Mouse (Mus musculus): ENCODE results near the gene Il1rl1. TPM values are rescaled to one million over a fixed set of nuclear protein-coding genes. Genes with fewer than 3 reads are reported as not detected.

Gene Il1rl1
- polyA plus RNA-seq (2016; fragmentation: Nextera tagmentation; extraction: Ambion mirVana): 0.08 TPM in 1 of 2 replicates, not detected in the other

DNA sequence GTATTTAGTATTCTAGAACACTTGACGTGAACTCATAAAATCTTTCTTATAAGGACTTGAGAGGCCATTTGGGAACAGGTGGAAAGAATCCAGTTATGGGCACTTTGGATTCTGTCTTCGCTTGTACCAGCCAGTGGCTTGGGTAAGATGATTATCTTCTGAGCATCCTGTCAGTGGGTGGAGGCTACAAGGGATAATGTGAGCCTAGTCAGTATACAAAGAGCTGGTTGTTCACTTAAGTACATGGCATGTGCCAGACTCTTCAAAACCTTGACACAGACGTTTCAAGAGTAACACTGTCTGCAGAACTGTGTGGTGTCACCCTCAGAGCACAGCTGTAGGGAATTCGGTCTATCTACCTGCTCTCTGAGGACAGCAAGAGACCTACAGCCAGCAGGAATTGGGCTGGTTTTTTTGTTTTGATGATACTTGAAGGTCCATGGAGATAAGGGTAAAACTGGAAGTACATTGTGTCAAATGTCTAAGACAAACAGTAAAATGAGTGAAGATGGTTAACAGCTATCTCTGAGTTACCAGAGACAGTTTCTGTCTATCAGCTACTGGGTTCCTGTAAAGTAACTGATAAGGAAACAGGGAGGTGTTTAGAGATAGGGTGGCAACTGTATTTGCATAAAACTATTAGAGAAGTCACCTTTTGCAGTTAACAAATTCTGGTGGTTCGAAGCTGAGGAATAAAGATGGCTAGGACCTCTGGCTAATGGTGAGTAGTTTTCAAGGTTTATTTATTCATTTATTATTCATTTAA lies at the start of gene Il1rl1:
Gene Il1rl1, plus strand, starts transcription at position 661 of the 766 bp plus-strand sequence.
- no peaks in the 10 kb centered on the region for H3K9me3 ChIP-seq
- H3K27ac ChIP-seq: no peak within 1 kb of the TSS
- WGBS: 77% methylated on average over 5 of the region's 5 CpGs
- H3K4me3 ChIP-seq (replicated peaks): no peak within 1 kb of the TSS
- H3K4me1 ChIP-seq: no peaks in the 10 kb centered on the region
- no peaks in the 10 kb centered on the region for H3K27me3 ChIP-seq
- no peak within 1 kb of the TSS for H3K9ac ChIP-seq
- no peaks in the 10 kb centered on the region for H3K36me3 ChIP-seq (replicated peaks)
- H3K4me2 ChIP-seq: no peak within 1 kb of the TSS
- ATAC-seq (ENCODE audit: low FRiP score): no peak

DNA sequence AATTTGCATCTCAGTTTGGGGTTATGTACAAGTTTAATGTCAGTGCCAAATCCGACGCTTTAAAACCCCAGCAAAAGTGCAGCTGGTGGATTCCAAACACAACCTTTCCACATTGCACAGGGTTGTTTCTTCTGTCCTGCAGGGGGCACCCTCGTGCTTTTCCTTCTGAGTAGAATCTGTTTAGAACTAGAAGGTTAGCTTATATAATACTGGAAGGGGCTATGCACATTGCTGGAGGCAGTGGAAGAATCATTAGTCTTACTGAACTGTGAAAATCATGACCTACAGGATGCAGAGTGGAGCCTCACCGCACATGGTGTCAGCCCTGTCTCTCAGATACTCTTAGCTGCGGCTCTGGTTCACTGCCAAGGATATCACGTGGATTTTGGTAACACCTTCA lies 49.3 kb upstream of the Il1rl1 start:
- ATAC-seq (ENCODE audit: low FRiP score): no peak

DNA sequence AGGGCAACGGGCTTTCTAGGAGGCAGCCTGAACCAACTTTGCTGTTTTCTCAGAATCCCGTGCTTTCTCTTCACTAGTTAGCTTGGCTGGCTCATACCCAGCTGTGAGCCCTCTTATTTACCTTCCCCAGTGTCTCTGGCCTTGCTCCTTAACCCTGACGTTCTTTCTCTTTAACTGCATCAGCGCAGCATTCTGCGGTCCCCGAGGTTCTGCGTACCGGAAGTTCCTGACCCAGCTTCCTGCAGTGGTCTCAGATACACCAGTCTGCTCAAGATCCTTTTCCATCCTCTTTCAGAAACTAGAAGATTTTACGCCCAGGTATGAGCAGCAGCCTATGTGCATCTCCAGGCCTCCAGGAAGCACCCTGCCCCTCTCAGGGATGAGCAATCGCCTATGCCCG lies 48.4 kb upstream of the Il1rl1 start:
- Histone ChIP-seq H3K36me3 (replicated peaks) (no peaks in the 10 kb centered on the region), H3K4me3 (replicated peaks) (no peak overlapping the region), H3K27ac (no peak overlapping the region), H3K4me2 (no peak overlapping the region), H3K27me3 (no peaks in the 10 kb centered on the region), H3K9ac (no peak overlapping the region), H3K4me1 (no peaks in the 10 kb centered on the region), H3K9me3 (no peaks in the 10 kb centered on the region)
- 86% methylated on average over 11 of the region's 11 CpGs for WGBS
- ATAC-seq (ENCODE audit: low FRiP score): no peak

More for the DNA sequence above, 49.3 kb upstream of the Il1rl1 start:
- Histone ChIP-seq H3K27ac (no peak overlapping the region), H3K9me3 (no peaks in the 10 kb centered on the region), H3K4me1 (no peaks in the 10 kb centered on the region), H3K4me3 (replicated peaks) (no peak overlapping the region), H3K36me3 (replicated peaks) (no peaks in the 10 kb centered on the region), H3K9ac (no peak overlapping the region), H3K27me3 (no peaks in the 10 kb centered on the region), H3K4me2 (no peak overlapping the region)
- WGBS: 61% methylated on average over 6 of the region's 6 CpGs

DNA sequence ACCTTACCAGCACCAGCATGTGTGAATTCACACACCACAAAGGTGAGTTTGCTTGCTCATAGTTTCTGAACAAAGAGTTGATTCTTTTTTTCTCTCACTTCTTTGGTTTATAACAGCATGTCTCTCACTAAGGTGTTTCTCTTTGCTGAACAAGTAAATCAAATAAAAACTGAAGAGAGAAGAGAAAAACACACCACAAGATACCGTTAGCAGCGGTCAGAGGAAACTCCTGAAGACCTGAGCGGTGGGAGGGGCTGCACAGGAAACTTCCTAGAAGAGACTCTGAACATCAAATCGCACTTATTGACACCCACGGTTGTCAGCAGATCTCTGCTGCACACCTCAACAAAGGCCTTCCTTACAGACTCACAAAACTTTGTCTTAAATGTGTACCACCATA lies 46.5 kb upstream of the Il1rl1 start:
- H3K4me2 ChIP-seq: no peak overlapping the region
- ATAC-seq (ENCODE audit: low FRiP score): no peak
- H3K4me3 ChIP-seq (replicated peaks): no peak overlapping the region
- no peaks in the 10 kb centered on the region for H3K36me3 ChIP-seq (replicated peaks)
- H3K9ac ChIP-seq: no peak overlapping the region
- H3K27ac ChIP-seq: no peak overlapping the region
- H3K9me3 ChIP-seq: no peaks in the 10 kb centered on the region
- H3K4me1 ChIP-seq: no peaks in the 10 kb centered on the region
- WGBS: 93% methylated on average over 5 of the region's 5 CpGs
- H3K27me3 ChIP-seq: no peaks in the 10 kb centered on the region

DNA sequence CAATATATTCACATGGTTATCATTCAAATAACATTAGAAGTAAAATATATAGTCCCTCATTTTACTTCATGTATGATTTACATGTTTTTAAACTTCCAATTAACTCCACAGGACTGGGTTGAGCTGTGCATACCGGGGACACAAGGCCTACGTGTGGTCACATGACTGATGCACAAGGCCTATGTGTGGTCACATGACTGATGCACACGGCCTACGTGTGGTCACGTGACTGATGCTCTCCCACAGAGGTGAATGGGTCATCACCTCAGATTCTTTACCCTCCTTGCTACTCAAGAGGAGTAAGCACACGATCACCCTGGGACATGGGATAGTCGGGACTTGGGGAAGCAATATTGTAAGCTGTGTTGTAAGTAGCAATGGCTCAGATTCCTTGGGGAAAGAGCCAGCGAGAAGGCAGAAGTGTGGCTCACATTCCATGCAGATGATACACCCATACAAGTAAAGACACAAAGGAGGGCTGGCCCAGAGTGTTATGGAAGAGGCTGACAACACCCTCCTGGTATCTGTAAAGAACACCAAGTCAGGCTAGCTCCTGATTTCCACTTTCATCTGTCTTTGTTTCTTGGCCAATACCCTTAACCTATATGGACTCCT lies 44.3 kb upstream of the Il1rl1 start:
- H3K27me3 ChIP-seq: no peaks in the 10 kb centered on the region
- no peak for ATAC-seq (ENCODE audit: low FRiP score)
- H3K9me3 ChIP-seq: no peaks in the 10 kb centered on the region
- 88% methylated on average over 8 of the region's 8 CpGs for WGBS
- no peak overlapping the region for H3K27ac ChIP-seq
- no peak overlapping the region for H3K4me3 ChIP-seq (replicated peaks)
- H3K4me1 ChIP-seq: no peaks in the 10 kb centered on the region
- H3K4me2 ChIP-seq: no peak overlapping the region
- H3K36me3 ChIP-seq (replicated peaks): no peaks in the 10 kb centered on the region
- no peak overlapping the region for H3K9ac ChIP-seq

DNA sequence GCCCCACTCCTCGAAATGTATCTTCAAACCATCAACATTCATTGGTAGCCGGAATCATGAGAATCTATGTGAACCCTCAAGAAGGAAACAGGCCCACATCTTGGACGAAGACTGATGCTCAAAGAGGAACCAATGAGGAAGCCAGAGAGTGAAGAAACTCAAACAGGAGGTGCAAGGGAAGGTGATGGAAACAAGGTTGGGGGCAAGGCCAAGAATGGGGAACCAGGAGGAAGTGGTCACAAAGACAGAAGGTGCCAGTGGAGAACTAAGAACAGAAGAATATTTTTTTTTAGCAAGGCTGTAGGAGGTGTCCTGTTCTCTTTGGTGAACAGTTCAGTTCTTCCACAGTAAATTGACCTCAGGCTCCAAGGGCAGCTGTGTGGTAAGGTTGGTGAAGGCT lies 38.0 kb upstream of the Il1rl1 start:
- Histone ChIP-seq H3K4me2 (no peak overlapping the region), H3K36me3 (replicated peaks) (no peaks in the 10 kb centered on the region), H3K9ac (no peak overlapping the region), H3K4me3 (replicated peaks) (no peak overlapping the region), H3K27ac (no peak overlapping the region), H3K27me3 (no peaks in the 10 kb centered on the region), H3K4me1 (no peaks in the 10 kb centered on the region), H3K9me3 (no peaks in the 10 kb centered on the region)
- no peak for ATAC-seq (ENCODE audit: low FRiP score)
- 76% methylated on average over 3 of the region's 3 CpGs for WGBS

DNA sequence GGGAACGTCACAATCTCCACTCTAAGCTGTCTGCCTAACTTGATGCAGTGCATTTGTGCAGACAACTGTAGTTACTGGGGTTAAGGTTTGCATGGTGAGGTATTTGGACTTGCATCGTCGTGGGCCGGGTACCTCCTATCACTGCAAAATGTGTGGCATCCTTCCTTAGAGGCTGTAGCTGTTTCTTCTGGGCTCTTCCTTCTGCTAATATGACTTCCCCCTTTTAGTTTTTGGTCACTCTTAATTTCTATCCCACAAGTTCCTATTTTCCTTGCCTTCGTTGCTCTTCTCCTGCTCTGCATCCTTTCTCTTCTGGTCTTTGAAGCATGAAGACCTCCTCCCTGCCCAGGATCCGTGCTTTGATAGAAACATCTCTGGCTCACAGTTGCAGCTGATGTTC lies 36.8 kb upstream of the Il1rl1 start:
- no peaks in the 10 kb centered on the region for H3K36me3 ChIP-seq (replicated peaks)
- 86% methylated on average over 6 of the region's 6 CpGs for WGBS
- H3K27ac ChIP-seq: no peak overlapping the region
- H3K4me1 ChIP-seq: no peaks in the 10 kb centered on the region
- H3K4me2 ChIP-seq: no peak overlapping the region
- H3K9me3 ChIP-seq: no peaks in the 10 kb centered on the region
- H3K27me3 ChIP-seq: no peaks in the 10 kb centered on the region
- no peak overlapping the region for H3K9ac ChIP-seq
- H3K4me3 ChIP-seq (replicated peaks): no peak overlapping the region
- no peak for ATAC-seq (ENCODE audit: low FRiP score)

DNA sequence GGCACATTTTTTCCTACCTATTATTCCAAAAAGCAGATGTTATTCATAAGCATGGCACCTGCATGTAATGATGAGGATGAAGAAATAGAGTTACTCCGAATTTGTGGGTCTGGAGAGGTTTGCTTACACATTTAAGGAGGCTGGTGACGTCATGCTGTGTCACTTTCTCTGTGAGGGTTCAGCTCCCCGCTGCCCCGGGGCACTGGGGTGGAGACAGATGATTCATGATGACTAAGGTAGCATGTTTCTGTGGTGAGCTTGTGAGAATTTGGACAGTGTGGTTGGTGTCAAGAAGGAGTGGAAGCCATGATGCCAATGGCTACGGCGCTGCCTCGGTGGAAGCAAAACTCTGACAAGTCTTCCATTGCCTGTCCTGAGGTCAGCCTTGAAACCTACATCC lies 36.2 kb upstream of the Il1rl1 start:
- Histone ChIP-seq H3K9ac (no peak overlapping the region), H3K27me3 (no peaks in the 10 kb centered on the region), H3K4me2 (no peak overlapping the region), H3K4me3 (replicated peaks) (no peak overlapping the region), H3K36me3 (replicated peaks) (no peaks in the 10 kb centered on the region), H3K4me1 (no peaks in the 10 kb centered on the region), H3K27ac (no peak overlapping the region), H3K9me3 (no peaks in the 10 kb centered on the region)
- no peak for ATAC-seq (ENCODE audit: low FRiP score)
- 89% methylated on average over 7 of the region's 7 CpGs for whole genome bisulfite sequencing

DNA sequence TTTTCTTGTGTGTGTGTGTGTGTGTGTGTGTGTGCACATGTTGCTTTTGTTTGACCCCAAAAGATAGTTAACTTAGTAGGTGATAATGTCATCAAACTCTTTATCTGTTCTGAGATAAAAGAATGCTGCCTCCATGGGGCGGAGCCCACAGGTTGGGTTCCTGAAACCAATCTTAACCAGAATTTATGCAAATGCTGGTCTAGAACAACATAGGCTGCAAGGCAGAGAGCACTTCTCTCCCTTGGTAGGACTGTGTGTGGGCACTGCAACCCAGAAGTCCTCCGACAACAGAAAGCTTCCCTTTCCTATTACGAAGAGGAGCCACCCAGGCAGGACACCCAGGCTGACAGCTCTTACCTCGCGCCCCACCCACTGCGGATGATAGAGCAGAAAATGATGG lies 29.7 kb upstream of the Il1rl1 start:
- H3K4me1 ChIP-seq: no peaks in the 10 kb centered on the region
- H3K9ac ChIP-seq: no peak overlapping the region
- H3K9me3 ChIP-seq: no peaks in the 10 kb centered on the region
- no peak for ATAC-seq (ENCODE audit: low FRiP score)
- H3K27me3 ChIP-seq: no peaks in the 10 kb centered on the region
- no peak overlapping the region for H3K27ac ChIP-seq
- 96% methylated on average over 6 of the region's 6 CpGs for WGBS
- no peaks in the 10 kb centered on the region for H3K36me3 ChIP-seq (replicated peaks)
- H3K4me2 ChIP-seq: no peak overlapping the region
- no peak overlapping the region for H3K4me3 ChIP-seq (replicated peaks)

DNA sequence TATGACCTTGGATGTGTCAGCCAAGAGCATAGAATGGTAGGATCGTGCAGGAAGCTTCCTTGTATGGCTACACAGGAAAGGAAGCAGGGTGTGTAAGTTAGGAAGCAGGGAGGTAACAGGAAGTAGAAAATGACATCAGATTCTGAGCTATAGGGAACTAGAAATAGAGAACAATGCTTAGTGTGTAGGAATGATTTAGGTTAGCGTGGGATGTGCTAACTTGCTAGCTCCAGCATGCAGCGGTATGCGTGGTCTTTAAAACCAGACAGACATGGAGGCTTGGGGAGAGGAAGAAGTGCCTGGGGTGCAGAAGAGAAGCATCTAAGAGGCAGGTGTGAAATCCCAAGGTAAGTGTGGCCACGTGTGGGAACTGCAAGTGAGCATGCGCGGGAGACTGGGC lies 24.7 kb upstream of the Il1rl1 start:
- ATAC-seq (ENCODE audit: low FRiP score): no peak
- Histone ChIP-seq H3K27me3 (no peaks in the 10 kb centered on the region), H3K9ac (no peak overlapping the region), H3K4me3 (replicated peaks) (no peak overlapping the region), H3K36me3 (replicated peaks) (no peaks in the 10 kb centered on the region), H3K9me3 (no peaks in the 10 kb centered on the region), H3K4me1 (no peaks in the 10 kb centered on the region), H3K4me2 (no peak overlapping the region), H3K27ac (no peak overlapping the region)
- 82% methylated on average over 7 of the region's 7 CpGs for WGBS

DNA sequence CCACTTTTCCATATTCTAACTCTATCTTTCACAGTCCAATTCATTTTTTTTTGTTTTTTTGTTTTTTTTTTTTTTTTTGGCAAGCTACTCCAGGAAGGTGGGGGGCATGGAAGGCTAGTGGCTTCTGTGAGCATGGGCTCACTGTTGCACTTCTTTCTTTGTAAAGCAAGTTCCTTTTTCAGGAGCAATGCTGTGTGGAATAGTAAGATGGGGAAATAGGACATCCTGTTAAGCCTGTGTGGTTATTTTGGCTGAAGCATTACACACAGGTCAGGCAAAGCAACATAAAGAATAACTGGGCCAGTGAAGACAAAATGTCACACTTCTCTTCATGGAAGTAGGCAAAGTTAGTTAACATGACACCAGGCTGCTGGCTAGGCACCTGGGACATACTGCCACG lies 19.5 kb upstream of the Il1rl1 start:
- no peaks in the 10 kb centered on the region for H3K27me3 ChIP-seq
- H3K4me1 ChIP-seq: no peaks in the 10 kb centered on the region
- H3K4me2 ChIP-seq: no peak overlapping the region
- WGBS: 58% methylated on average over 1 of the region's 1 CpGs
- H3K9me3 ChIP-seq: no peaks in the 10 kb centered on the region
- ATAC-seq (ENCODE audit: low FRiP score): no peak
- H3K9ac ChIP-seq: no peak overlapping the region
- H3K4me3 ChIP-seq (replicated peaks): no peak overlapping the region
- H3K27ac ChIP-seq: no peak overlapping the region
- no peaks in the 10 kb centered on the region for H3K36me3 ChIP-seq (replicated peaks)

DNA sequence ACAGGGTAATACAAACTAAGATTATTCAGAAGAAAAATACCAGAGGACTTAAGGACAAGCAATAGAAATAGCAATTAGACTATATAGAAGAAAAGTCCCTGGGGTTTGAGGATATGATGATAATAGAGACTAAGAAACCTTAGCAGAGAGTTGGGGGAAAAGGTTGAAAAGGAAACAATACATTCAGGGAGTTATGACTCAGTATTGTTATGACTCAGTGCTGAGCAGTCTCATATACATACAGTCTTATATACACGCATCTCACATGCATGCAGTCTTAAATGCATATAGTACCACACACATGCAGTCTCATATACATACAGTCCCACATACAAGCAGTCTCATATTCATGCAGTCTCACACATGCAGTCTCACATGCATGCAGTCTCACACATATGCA lies 16.3 kb upstream of the Il1rl1 start:
- Histone ChIP-seq H3K4me3 (replicated peaks) (no peak overlapping the region), H3K27me3 (no peaks in the 10 kb centered on the region), H3K9me3 (no peaks in the 10 kb centered on the region), H3K36me3 (replicated peaks) (no peaks in the 10 kb centered on the region), H3K27ac (no peak overlapping the region), H3K4me1 (no peaks in the 10 kb centered on the region), H3K4me2 (no peak overlapping the region), H3K9ac (no peak overlapping the region)
- ATAC-seq (ENCODE audit: low FRiP score): no peak
- WGBS: 100% methylated on average over 1 of the region's 1 CpGs

DNA sequence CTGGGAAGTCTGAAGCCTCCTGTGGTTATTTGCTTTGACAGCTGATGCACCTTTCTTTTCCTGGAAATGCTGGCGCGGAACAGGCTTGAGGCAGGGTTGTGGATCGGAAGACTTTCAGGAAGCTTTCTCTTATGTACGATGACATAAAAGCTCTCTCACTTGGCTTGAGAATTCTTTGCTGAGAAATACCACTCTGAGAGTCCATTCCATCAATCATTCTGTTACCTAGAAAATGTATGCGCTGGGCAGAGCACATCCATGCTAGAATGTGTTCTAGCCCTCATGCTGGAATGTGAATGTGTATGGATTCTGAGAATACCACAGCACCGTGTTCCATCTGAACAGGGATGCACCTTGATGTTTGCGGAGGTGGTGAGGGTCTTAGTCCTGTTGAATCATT lies 15.1 kb upstream of the Il1rl1 start:
- Histone ChIP-seq H3K4me1 (no peaks in the 10 kb centered on the region), H3K36me3 (replicated peaks) (no peaks in the 10 kb centered on the region), H3K4me2 (no peak overlapping the region), H3K27me3 (no peaks in the 10 kb centered on the region), H3K9ac (no peak overlapping the region), H3K4me3 (replicated peaks) (no peak overlapping the region), H3K27ac (no peak overlapping the region), H3K9me3 (no peaks in the 10 kb centered on the region)
- ATAC-seq (ENCODE audit: low FRiP score): no peak
- 84% methylated on average over 7 of the region's 7 CpGs for WGBS
